Mouse (Mus musculus): ENCODE data around the gene Saysd1. TPM values are rescaled to one million over a fixed set of nuclear protein-coding genes. Genes with fewer than 3 reads are reported as not detected.
"Not testable (repeated sequence)": the region's sequence is repeated elsewhere in the genome, so short reads cannot be mapped to it uniquely, and the experiment has no call there.

Saysd1 gene
- polyA plus RNA-seq, 1 experiment from 2014 or later: 13.2 TPM

GRCm38 (mm10) chr14:20064771-20065170 lies 73.6 kb downstream of the Saysd1 start:
- Histone ChIP-seq H3K4me3 (no peak overlapping the region), H3K4me1 (no peaks in the 10 kb centered on the region), H3K9ac (no peak overlapping the region), H3K9me3 (no peaks in the 10 kb centered on the region), H3K4me2 (replicated peaks) (no peak overlapping the region), H3K36me3 (no peaks in the 10 kb centered on the region), H3K27ac (no peak overlapping the region), H3K27me3 (no peaks in the 10 kb centered on the region)
- no peak for ATAC-seq (ENCODE audit: low FRiP score, low read depth)

GRCm38 (mm10) chr14:20048481-20048835 lies 89.9 kb downstream of the Saysd1 start:
- no peaks in the 10 kb centered on the region for H3K9me3 ChIP-seq
- 53% methylated on average over 2 of the region's 2 CpGs for WGBS
- no peaks in the 10 kb centered on the region for H3K36me3 ChIP-seq
- no peak overlapping the region for H3K9ac ChIP-seq
- H3K27me3 ChIP-seq: no peaks in the 10 kb centered on the region
- no peak overlapping the region for H3K4me2 ChIP-seq (replicated peaks)
- no peak overlapping the region for H3K27ac ChIP-seq
- ATAC-seq (ENCODE audit: low FRiP score, low read depth): no peak
- no peak overlapping the region for H3K4me3 ChIP-seq
- no peaks in the 10 kb centered on the region for H3K4me1 ChIP-seq

- no peak overlapping the region for H3K4me3 ChIP-seq
- no peaks in the 10 kb centered on the region for H3K4me1 ChIP-seq
- no peaks in the 10 kb centered on the region for H3K9me3 ChIP-seq
- ATAC-seq (ENCODE audit: low FRiP score, low read depth): no peak
- H3K27ac ChIP-seq: no peak overlapping the region
- no peaks in the 10 kb centered on the region for H3K27me3 ChIP-seq
- H3K36me3 ChIP-seq: no peaks in the 10 kb centered on the region
- H3K9ac ChIP-seq: no peak overlapping the region
- no peak overlapping the region for H3K4me2 ChIP-seq (replicated peaks)
- WGBS: 51% methylated on average over 3 of the region's 3 CpGs
Measured at GRCm38 (mm10) chr14:20047814-20048480, 90.4 kb downstream of the Saysd1 start.

- ATAC-seq (ENCODE audit: low FRiP score, low read depth): no peak
- Histone ChIP-seq H3K4me3 (no peak overlapping the region), H3K4me1 (no peaks in the 10 kb centered on the region), H3K4me2 (replicated peaks) (no peak overlapping the region), H3K27ac (no peak overlapping the region), H3K36me3 (no peaks in the 10 kb centered on the region), H3K27me3 (no peaks in the 10 kb centered on the region), H3K9ac (no peak overlapping the region), H3K9me3 (no peaks in the 10 kb centered on the region)
- WGBS: 51% methylated on average over 2 of the region's 2 CpGs
Measured at GRCm38 (mm10) chr14:20047291-20047690, 91.0 kb downstream of the Saysd1 start.

- H3K4me3 ChIP-seq: no peak overlapping the region
- H3K27me3 ChIP-seq: no peaks in the 10 kb centered on the region
- no peaks in the 10 kb centered on the region for H3K36me3 ChIP-seq
- WGBS: 100% methylated on average over 1 of the region's 1 CpGs
- ATAC-seq (ENCODE audit: low FRiP score, low read depth): no peak
- no peaks in the 10 kb centered on the region for H3K4me1 ChIP-seq
- H3K9ac ChIP-seq: no peak overlapping the region
- H3K9me3 ChIP-seq: no peaks in the 10 kb centered on the region
- no peak overlapping the region for H3K4me2 ChIP-seq (replicated peaks)
- no peak overlapping the region for H3K27ac ChIP-seq
Measured at GRCm38 (mm10) chr14:20044036-20044435, 94.3 kb downstream of the Saysd1 start.

GRCm38 (mm10) chr14:20041836-20042235 lies 96.5 kb downstream of the Saysd1 start:
- Histone ChIP-seq H3K4me3 (no peak overlapping the region), H3K27ac (no peak overlapping the region), H3K36me3 (no peaks in the 10 kb centered on the region), H3K4me2 (replicated peaks) (no peak overlapping the region), H3K9me3 (no peaks in the 10 kb centered on the region), H3K27me3 (no peaks in the 10 kb centered on the region), H3K4me1 (no peaks in the 10 kb centered on the region), H3K9ac (no peak overlapping the region)
- 78% methylated on average over 2 of the region's 2 CpGs for WGBS
- ATAC-seq (ENCODE audit: low FRiP score, low read depth): no peak

GRCm38 (mm10) chr14:20040976-20041375 lies 97.4 kb downstream of the Saysd1 start:
- Histone ChIP-seq H3K9ac (no peak overlapping the region), H3K4me2 (replicated peaks) (no peak overlapping the region), H3K27ac (no peak overlapping the region), H3K4me1 (no peaks in the 10 kb centered on the region), H3K36me3 (no peaks in the 10 kb centered on the region), H3K27me3 (no peaks in the 10 kb centered on the region), H3K9me3 (no peaks in the 10 kb centered on the region), H3K4me3 (no peak overlapping the region)
- ATAC-seq (ENCODE audit: low FRiP score, low read depth): no peak
- WGBS: 94% methylated on average over 4 of the region's 4 CpGs

GRCm38 (mm10) chr14:20039795-20040194 lies 98.5 kb downstream of the Saysd1 start:
- Histone ChIP-seq H3K9ac (no peak overlapping the region), H3K27me3 (no peaks in the 10 kb centered on the region), H3K9me3 (no peaks in the 10 kb centered on the region), H3K4me1 (peaks cover 2% of the 10 kb centered on the region), H3K36me3 (no peaks in the 10 kb centered on the region), H3K4me3 (no peak overlapping the region), H3K4me2 (replicated peaks) (no peak overlapping the region), H3K27ac (no peak overlapping the region)
- WGBS: 95% methylated on average over 2 of the region's 2 CpGs
- ATAC-seq (ENCODE audit: low FRiP score, low read depth): no peak

GRCm38 (mm10) chr14:20032738-20033116 lies 105.6 kb downstream of the Saysd1 start:
- ATAC-seq (ENCODE audit: low FRiP score, low read depth): no peak
- no peaks in the 10 kb centered on the region for H3K9me3 ChIP-seq
- 43% methylated on average over 1 of the region's 3 CpGs for WGBS
- no peak overlapping the region for H3K27ac ChIP-seq
- peaks cover 5% of the 10 kb centered on the region for H3K4me1 ChIP-seq
- H3K4me3 ChIP-seq: no peak overlapping the region
- no peak overlapping the region for H3K9ac ChIP-seq
- no peaks in the 10 kb centered on the region for H3K36me3 ChIP-seq
- no peak overlapping the region for H3K4me2 ChIP-seq (replicated peaks)
- no peaks in the 10 kb centered on the region for H3K27me3 ChIP-seq

- 74% methylated on average over 19 of the region's 19 CpGs for WGBS
- H3K36me3 ChIP-seq: no peaks in the 10 kb centered on the region
Measured at GRCm38 (mm10) chr14:20032016-20032737, 106.2 kb downstream of the Saysd1 start.

GRCm38 (mm10) chr14:20029606-20030005 lies 108.7 kb downstream of the Saysd1 start:
- no peak overlapping the region for H3K4me3 ChIP-seq
- 48% methylated on average over 3 of the region's 3 CpGs for WGBS
- no peaks in the 10 kb centered on the region for H3K36me3 ChIP-seq
- no peaks in the 10 kb centered on the region for H3K27me3 ChIP-seq
- no peak overlapping the region for H3K4me2 ChIP-seq (replicated peaks)
- H3K9ac ChIP-seq: no peak overlapping the region
- no peak overlapping the region for H3K27ac ChIP-seq
- no peak for ATAC-seq (ENCODE audit: low FRiP score, low read depth)
- no peaks in the 10 kb centered on the region for H3K9me3 ChIP-seq
- H3K4me1 ChIP-seq: peaks cover 1% of the 10 kb centered on the region

More at GRCm38 (mm10) chr14:20032016-20032737, 106.2 kb downstream of the Saysd1 start:
- no peaks in the 10 kb centered on the region for H3K27me3 ChIP-seq
- H3K4me1 ChIP-seq: peaks cover 5% of the 10 kb centered on the region
- ATAC-seq (ENCODE audit: low FRiP score, low read depth): no peak
- H3K9ac ChIP-seq: no peak overlapping the region
- no peak overlapping the region for H3K27ac ChIP-seq
- no peaks in the 10 kb centered on the region for H3K9me3 ChIP-seq
- no peak overlapping the region for H3K4me3 ChIP-seq
- H3K4me2 ChIP-seq (replicated peaks): no peak overlapping the region

GRCm38 (mm10) chr14:20027475-20027874 lies 110.9 kb downstream of the Saysd1 start:
- not testable (repeated sequence) for H3K4me3 ChIP-seq; H3K4me1 ChIP-seq; H3K4me2 ChIP-seq (replicated peaks); H3K9me3 ChIP-seq; H3K27ac ChIP-seq; H3K9ac ChIP-seq; H3K27me3 ChIP-seq; ATAC-seq (ENCODE audit: low FRiP score, low read depth); H3K36me3 ChIP-seq
- WGBS: 92% methylated on average over 7 of the region's 7 CpGs
